Mouse (Mus musculus) kidney, postnatal 10 days (tissue): ENCODE data around the gene Olfr747.
"Not testable (repeated sequence)": the region's sequence is repeated elsewhere in the genome, so short reads cannot be mapped to it uniquely, and the experiment has no call there.

Source experiments
- DNase-seq: peaks from one replicate; pipeline ENCODE4 v3.0.0; 2021; ENCODE audit warnings: mixed read lengths

The Olfr747 gene

DNA sequence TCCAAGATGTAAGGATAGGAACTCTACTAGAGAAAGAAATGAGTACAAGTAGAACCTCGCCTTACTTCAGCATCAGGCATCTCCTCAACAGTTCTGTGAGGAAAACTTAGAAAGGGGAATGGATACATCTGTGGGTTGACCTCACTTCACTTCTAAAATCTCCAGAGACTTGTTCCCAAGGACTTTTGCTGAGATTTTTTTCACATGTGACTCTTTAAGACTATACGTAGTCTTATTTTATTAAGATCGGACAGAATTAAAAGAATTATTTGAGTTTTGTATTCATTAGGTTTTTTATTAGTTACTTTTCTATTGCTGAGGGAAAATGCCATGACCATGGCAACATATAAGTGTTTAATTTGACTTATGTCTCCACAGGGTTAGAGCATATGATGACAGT, at the start of gene Olfr747:
Olfr747 (minus strand) TSS at position 101 of the 400 bp plus-strand sequence.
- DNase-seq, result no peak

- DNase-seq, result no peak
Observed at GRCm38 (mm10) chr14:50741584-50741983, 48.6 kb upstream of the Olfr747 start.

- DNase-seq, result no peak
Observed at GRCm38 (mm10) chr14:50740334-50740733, 47.3 kb upstream of the Olfr747 start.

DNA sequence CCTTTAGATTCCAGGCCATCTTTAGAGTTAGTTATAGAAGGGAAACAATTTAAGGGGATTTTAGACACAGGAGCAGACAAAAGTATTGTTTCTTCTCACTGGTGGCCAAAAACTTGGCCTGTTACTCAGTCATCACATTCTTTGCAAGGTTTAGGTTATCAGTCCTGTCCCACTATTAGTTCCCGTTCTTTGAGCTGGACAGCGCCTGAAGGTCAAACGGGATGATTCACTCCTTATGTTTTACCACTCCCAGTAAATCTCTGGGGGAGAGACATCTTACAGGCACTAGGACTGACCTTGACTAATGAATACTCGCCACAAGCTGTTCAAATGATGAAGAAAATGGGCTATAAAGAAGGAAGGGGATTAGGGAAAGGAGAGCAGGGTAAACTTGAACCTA, 29.4 kb upstream of the Olfr747 start:
- not testable (repeated sequence) for DNase-seq

DNA sequence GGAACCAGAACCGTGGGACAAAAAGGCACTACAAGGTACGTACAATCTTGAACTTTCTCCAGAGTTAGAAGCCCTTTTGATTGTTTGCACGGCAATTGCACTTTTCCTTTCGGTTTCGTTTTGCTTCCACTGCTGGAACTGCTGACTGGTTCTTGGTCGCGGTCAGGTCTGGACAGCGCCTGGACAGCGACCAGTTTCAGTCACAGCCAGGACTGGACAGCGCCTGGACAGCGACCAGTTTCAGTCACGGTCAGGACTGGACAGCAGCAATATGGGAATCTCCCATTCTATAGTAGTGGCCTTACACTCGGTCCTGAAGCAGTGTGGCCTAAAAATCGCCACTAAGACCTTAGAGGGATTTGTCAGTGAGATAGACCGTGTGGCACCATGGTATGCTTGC, 26.9 kb upstream of the Olfr747 start:
- DNase-seq, result peak; percentile 45

DNA sequence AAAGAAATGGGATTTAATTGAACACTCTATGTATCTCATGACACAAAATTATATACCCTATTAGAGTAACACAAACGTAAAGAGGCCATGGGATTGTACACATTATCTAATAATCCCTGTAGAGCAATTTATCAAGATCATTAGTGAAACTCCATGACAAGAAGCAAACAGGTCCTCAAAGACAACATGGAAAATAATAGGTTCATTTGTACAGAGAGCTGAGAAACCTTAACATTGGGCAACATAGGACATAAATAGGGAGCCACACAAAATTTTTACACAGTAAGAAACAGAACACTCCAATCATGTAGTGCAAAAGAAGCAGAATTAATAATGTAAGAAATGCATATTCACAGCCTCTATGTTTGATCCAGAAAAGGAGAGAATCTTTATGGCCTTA, 14.1 kb upstream of the Olfr747 start, which contains the start of gene Olfr748:
Olfr748 (plus strand) TSS at position 301 of the 400 bp plus-strand sequence.
- DNase-seq, result no peak

GRCm38 (mm10) chr14:50646783-50647182, 46.2 kb downstream of the Olfr747 start, which contains the start of gene Olfr746:
Gene Olfr746 (plus strand): TSS chr14:50647083.
- no peak for DNase-seq

GRCm38 (mm10) chr14:50639088-50639487, 53.9 kb downstream of the Olfr747 start, which contains the start of gene Olfr745:
Gene Olfr745 (plus strand): TSS chr14:50639388.
- DNase-seq, result no peak
